Mouse (Mus musculus) hindbrain, embryonic 10.5 days (tissue): ENCODE results near the gene Hoxd4. TPM values are rescaled to one million over a fixed set of nuclear protein-coding genes. Genes with fewer than 3 reads are reported as not detected.

Experiments used
- DNase-seq: peaks from one replicate; pipeline ENCODE4 v3.0.0-alpha.2; 2017; ENCODE audit warnings: low spot score
- H3K27ac ChIP-seq: fragments of 300-500 bp; sonication (generic); 2 replicates; pipeline ENCODE4 v1.5.1; 2016; ENCODE audit warnings: mild to moderate bottlenecking, moderate library complexity
- H3K27me3 ChIP-seq: fragments of 300-500 bp; sonication (generic); 2 replicates; pipeline ENCODE4 v1.6.1; 2016; ENCODE audit warnings: mild to moderate bottlenecking; ENCODE audit not compliant: poor library complexity, insufficient read depth, severe bottlenecking
- H3K36me3 ChIP-seq: fragments of 300-500 bp; sonication (generic); 2 replicates; pipeline ENCODE4 v1.6.1; 2016; ENCODE audit warnings: mild to moderate bottlenecking, moderate library complexity
- H3K4me1 ChIP-seq: fragments of 300-500 bp; sonication (generic); replicated peaks from 2 replicates; pipeline ENCODE4 v1.6.1; 2016; ENCODE audit warnings: mild to moderate bottlenecking
- H3K4me3 ChIP-seq: fragments of 300-500 bp; sonication (generic); 2 replicates; pipeline ENCODE4 v1.5.1; 2016; ENCODE audit warnings: mild to moderate bottlenecking, moderate library complexity
- H3K9me3 ChIP-seq: fragments of 300-500 bp; sonication (generic); 2 replicates; pipeline ENCODE4 v1.6.1; 2016; ENCODE audit warnings: mild to moderate bottlenecking, moderate library complexity
- WGBS: fragments of 180-500 bp; shearing (Covaris S2); methylation state at CpG from one replicate; pipeline ENCODE4 v1.1.7; 2016; 5-methylcytosine and 5-hydroxymethylcytosine counted together
- polyA plus RNA-seq: library from polyadenylated mRNA; unstranded; fragments of >200 nt; fragmentation: Nextera tagmentation; extraction: Ambion mirVana; gene quantifications from 2 replicates; pipeline ENCODE4 v1.2.1, GENCODE M21; 2016

The Hoxd4 gene
- polyA plus RNA-seq, 1 experiment from 2014 or later, result 2.6 TPM

DNA sequence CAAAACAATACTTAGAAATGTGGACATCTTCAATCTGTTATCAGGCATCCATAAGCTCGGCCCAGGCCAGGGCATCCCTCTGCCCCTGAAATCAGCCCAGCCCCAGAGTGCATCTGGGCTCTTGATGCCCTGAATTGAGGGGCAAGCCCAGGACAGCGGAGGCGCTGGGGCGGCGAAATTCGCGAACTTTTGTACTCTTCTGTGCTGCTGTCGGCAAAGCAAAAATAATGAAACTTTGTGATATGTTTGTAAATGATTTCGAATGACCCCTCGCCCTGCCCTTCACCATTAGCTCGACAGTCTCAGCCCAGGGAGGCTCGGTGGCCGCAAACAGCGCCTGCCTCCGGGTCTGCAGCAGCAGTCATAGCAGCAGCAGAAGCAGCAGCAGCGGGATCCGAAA lies 13.4 kb downstream of the Hoxd4 start:
- peak; percentile 56 for DNase-seq
- WGBS, result 2% methylated on average over 17 of the region's 17 CpGs
- Histone ChIP-seq H3K36me3 (no peaks in the 10 kb centered on the region), H3K27me3 (peaks cover 100% of the 10 kb centered on the region), H3K27ac (no peak overlapping the region), H3K4me3 (peak overlapping the region; percentile 3; the same call in 1 of the 2 replicates), H3K4me1 (peaks cover 10% of the 10 kb centered on the region), H3K9me3 (no peaks in the 10 kb centered on the region)

DNA sequence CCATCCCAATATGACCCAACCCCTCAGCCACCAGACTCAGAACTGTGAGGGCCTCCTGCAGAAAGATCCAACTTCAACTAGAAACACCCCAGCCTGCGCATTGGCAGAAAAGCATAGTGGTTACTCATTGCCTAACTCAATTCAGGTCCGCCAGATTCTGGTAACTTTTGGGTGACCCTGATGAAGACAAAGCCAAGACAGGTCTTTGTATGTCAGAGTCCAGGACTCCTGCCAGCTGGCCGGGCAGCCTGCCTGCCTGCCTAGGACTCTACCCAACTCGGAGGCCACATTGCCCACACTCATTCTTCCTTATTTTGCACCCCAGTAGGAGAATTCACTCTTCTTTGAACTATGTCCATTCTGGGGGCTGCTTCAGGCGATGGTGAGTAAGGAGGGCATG lies 14.8 kb downstream of the Hoxd4 start, which contains the start of gene Gm28230:
Gene Gm28230 (plus strand): TSS at position 178 of the 400 bp plus-strand sequence.
- no peaks in the 10 kb centered on the region for H3K9me3 ChIP-seq
- H3K4me1 ChIP-seq, result peaks cover 14% of the 10 kb centered on the region
- H3K27me3 ChIP-seq, result peaks cover 100% of the 10 kb centered on the region
- H3K27ac ChIP-seq, result peak within 1 kb of the TSS; percentile 70
- DNase-seq, result peak; percentile 32
- no peaks in the 10 kb centered on the region for H3K36me3 ChIP-seq
- H3K4me3 ChIP-seq, result peak within 1 kb of the TSS; percentile 49
- 5% methylated on average over 5 of the region's 5 CpGs for WGBS

DNA sequence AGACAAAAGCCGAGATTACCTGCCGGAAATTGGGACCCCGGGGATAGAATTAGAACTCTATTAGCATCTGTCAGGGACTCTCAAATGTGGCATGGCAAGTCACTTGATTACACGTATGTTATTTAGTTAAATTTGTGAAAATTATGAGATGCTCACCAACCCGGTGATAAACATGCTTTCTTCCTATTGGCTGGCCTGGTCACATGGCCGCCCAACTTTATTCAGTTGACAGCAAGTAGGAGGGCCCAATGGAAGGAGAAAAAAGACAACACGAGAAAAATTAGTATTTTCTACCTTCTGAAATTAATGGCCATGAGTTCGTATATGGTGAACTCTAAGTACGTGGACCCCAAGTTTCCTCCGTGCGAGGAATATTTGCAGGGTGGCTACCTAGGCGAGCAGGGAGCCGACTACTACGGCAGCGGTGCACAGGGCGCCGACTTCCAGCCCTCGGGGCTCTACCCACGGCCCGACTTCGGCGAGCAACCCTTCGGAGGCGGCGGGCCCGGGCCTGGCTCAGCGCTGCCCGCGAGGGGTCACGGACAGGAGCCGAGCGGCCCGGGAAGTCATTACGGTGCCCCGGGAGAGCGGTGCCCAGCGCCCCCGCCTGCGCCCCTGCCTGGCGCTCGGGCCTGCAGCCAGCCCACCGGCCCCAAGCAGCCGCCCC lies 15.4 kb downstream of the Hoxd4 start:
- Histone ChIP-seq H3K36me3 (no peaks in the 10 kb centered on the region), H3K27ac (peak overlapping the region; percentile 70), H3K9me3 (no peaks in the 10 kb centered on the region), H3K4me1 (peaks cover 14% of the 10 kb centered on the region), H3K4me3 (peak overlapping the region; percentile 49), H3K27me3 (peaks cover 100% of the 10 kb centered on the region)
- DNase-seq, result peak; percentile 48
- WGBS, result under 1% methylated on average over 43 of the region's 43 CpGs

DNA sequence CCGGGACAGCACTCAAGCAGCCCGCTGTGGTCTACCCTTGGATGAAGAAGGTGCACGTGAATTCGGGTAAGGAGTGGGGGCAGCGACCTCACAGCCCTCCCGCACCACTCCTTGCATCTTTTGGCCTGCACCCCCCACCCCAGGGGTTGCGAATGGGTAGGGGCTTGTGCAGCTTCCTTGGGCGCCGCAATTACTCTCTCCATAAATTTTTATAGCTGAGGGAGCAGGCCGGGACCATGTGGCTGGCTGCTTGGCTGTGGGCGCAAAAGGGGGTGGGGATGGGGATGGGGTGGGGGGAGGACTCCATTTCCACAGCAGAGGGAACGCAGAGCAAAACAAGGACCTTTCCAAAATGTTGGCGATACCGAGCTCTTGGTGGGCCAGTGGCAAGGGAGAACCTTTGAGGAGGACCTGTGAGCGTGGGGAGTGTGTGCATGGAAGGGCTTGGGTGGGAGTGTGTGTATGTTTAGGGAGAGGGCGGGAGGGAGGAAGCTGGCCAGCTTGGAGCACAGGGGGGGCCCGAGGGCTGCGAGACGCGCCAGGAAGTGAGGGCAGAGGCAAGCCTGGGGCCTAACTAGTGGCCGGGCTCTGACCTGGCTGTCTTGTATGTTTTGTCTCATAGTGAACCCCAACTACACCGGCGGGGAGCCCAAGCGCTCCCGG lies 16.0 kb downstream of the Hoxd4 start:
- peak overlapping the region; percentile 49 for H3K4me3 ChIP-seq
- DNase-seq, result peak; percentile 25
- peak overlapping the region; percentile 70 for H3K27ac ChIP-seq
- peaks cover 100% of the 10 kb centered on the region for H3K27me3 ChIP-seq
- no peaks in the 10 kb centered on the region for H3K36me3 ChIP-seq
- WGBS, result under 1% methylated on average over 25 of the region's 25 CpGs
- no peaks in the 10 kb centered on the region for H3K9me3 ChIP-seq
- peaks cover 18% of the 10 kb centered on the region for H3K4me1 ChIP-seq

DNA sequence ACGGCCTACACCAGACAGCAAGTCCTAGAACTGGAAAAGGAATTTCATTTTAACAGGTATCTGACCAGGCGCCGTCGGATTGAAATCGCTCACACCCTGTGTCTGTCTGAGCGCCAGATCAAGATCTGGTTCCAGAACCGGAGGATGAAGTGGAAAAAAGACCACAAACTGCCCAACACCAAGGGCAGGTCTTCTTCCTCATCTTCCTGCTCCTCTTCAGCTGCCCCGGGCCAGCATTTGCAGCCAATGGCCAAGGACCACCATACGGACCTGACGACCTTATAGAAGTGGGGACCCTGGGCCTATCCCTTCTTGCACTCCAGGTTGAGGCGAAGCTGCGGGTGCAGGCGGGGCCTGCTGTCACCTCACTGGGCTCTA lies 16.6 kb downstream of the Hoxd4 start:
- H3K9me3 ChIP-seq, result no peaks in the 10 kb centered on the region
- H3K4me3 ChIP-seq, result peak overlapping the region; percentile 49
- DNase-seq, result peak; percentile 43
- 1% methylated on average over 13 of the region's 13 CpGs for WGBS
- peaks cover 20% of the 10 kb centered on the region for H3K4me1 ChIP-seq
- peaks cover 100% of the 10 kb centered on the region for H3K27me3 ChIP-seq
- no peaks in the 10 kb centered on the region for H3K36me3 ChIP-seq
- H3K27ac ChIP-seq, result peak overlapping the region; percentile 70; the same call in 1 of the 2 replicates

DNA sequence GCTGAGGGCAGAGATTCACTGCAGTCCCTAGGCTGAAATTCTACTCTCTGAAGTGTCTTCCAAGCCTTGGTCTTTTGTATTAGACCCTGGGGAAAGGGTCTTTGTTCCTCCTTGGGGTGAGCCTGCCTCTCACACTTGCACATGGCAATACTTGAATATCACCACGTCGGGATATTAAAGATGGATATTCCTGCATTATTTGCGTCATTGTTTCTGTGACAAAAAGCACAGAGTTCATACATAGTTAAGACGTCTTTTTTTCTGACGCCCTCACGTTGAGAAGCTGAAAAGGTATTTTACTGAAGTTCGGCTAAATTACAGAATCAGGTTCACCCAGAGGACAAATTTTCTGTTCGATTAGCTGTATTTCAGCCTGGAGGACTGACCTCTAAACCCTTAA lies 18.6 kb downstream of the Hoxd4 start:
- Histone ChIP-seq H3K4me3 (no peak overlapping the region), H3K4me1 (peaks cover 20% of the 10 kb centered on the region), H3K27me3 (peaks cover 100% of the 10 kb centered on the region), H3K27ac (no peak overlapping the region), H3K9me3 (no peaks in the 10 kb centered on the region), H3K36me3 (no peaks in the 10 kb centered on the region)
- 4% methylated on average over 8 of the region's 8 CpGs for WGBS
- DNase-seq, result no peak

DNA sequence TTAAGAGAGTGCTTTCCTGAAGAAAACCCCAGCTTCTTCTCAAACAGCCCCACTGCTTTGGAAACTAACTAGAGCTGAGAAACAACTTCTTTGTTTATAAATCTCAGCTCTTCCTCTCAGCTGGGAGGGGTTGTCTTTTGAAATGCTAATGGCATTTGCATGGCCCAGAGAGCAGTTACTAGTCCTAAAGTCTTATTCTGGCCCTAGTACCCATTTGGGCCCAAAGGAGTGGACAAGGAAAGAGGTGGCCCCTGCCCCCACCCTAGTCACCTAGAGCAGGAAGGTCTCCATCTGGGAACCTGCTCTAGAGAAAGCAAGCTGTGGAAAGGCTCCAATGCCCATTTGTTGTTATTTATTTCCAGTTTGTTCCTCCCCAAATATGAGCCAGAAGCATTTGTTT lies 19.3 kb downstream of the Hoxd4 start:
- H3K9me3 ChIP-seq, result no peaks in the 10 kb centered on the region
- peak overlapping the region; percentile 2; the same call in 1 of the 2 replicates for H3K27ac ChIP-seq
- peaks cover 24% of the 10 kb centered on the region for H3K4me1 ChIP-seq
- H3K27me3 ChIP-seq, result peaks cover 100% of the 10 kb centered on the region
- no peak overlapping the region; the same call in 1 of the 2 replicates for H3K4me3 ChIP-seq
- no peaks in the 10 kb centered on the region for H3K36me3 ChIP-seq
- DNase-seq, result peak; percentile 27

DNA sequence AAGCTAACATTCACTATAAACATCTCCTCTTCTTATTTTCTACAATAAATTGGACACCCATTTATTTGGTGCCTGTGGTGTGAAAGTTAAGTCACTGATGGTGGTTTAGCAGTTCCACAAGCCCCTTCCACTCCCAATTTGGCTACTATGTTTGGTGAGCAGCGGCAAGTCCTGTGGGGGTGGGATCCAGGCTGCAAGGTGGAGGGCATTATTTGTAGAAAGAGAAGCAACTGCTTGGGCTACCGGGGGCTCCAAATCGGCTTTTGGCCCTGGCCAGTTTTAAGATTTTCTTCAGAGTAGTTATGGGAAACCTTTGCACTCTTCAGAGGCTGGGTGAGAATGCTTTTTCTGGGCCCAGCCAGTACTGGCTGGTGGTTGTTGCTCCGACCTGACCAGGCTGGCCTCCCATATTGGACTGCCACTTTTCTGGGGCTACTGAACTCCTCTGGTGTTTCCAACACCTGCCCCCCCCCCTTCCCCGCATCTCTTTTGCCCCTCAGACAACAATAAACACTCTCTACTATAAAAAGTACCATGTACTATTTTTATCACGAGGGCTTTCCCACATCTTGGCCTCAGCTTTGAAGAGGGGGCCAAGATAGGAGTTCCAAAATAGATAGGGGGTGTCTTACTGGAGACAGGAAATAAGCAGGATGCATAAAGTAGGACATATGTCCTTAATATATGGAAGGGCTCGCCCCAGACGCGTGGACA lies 20.2 kb downstream of the Hoxd4 start:
- peak; percentile 30 for DNase-seq
- Histone ChIP-seq H3K4me3 (peak overlapping the region; percentile 45), H3K9me3 (no peaks in the 10 kb centered on the region), H3K27me3 (peaks cover 100% of the 10 kb centered on the region), H3K27ac (peak overlapping the region; percentile 76), H3K36me3 (no peaks in the 10 kb centered on the region), H3K4me1 (peaks cover 26% of the 10 kb centered on the region)
- WGBS, result 2% methylated on average over 9 of the region's 9 CpGs

DNA sequence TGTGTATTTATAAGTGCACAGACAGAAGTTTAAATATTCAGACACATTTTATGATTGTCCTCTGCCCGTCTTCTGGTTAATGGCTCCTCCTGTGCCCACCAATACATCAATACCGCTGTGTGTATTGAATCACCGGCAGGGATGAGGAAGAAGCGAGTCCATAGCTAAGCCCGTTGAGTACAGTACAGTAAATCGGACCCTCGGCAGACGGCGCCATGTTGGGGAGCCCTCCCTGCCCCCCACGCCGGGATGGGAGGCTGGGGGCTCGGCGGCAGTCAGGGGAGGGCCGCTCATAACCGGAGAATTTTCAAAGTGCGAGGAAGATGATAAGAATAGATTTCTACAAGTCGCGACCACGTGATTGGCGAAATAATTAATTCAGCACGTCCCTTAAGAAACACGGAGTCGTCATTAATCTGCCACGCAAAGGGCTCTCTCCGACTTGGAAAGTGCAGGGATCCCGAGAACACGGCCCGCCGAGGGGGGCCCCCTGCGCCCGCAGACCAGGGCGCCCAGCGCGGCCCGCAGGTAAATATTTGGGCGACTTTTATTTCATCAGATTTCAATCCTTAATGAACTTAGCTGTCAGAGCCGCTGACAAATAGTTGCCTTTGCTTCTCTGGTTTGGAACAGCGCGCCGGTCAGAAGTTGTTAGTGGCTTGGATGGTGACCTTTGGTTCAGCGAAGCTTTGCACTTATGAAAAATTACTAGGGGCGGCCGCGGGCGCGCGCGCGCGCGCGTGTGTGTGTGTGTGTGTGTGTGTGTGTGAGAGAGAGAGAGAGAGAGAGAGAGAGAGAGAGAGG lies 21.0 kb downstream of the Hoxd4 start:
- peaks cover 100% of the 10 kb centered on the region for H3K27me3 ChIP-seq
- H3K27ac ChIP-seq, result peak overlapping the region; percentile 76
- DNase-seq, result peak; percentile 62
- H3K36me3 ChIP-seq, result no peaks in the 10 kb centered on the region
- H3K9me3 ChIP-seq, result no peaks in the 10 kb centered on the region
- H3K4me1 ChIP-seq, result peaks cover 20% of the 10 kb centered on the region
- H3K4me3 ChIP-seq, result peak overlapping the region; percentile 45
- under 1% methylated on average over 52 of the region's 52 CpGs for WGBS

DNA sequence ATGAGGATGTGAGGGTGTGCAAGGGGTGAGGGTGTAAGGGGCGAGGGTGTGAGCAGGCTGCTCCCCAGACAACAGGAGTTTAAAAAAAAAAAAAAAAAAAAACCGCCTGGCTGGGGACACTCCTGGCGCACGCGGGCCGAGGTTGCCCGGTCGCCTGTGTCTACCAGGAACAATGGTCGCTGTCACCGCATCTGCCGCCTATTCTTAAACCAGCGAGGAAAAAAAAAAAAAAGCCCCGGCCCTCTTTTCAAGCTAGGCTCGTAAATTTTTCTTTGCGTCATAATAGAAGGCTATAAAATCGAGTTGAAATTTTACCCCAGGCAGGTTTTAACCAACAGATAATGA lies 21.6 kb downstream of the Hoxd4 start:
- no peaks in the 10 kb centered on the region for H3K36me3 ChIP-seq
- WGBS, result under 1% methylated on average over 16 of the region's 16 CpGs
- H3K27ac ChIP-seq, result peak overlapping the region; percentile 84
- H3K4me3 ChIP-seq, result peak overlapping the region; percentile 45
- no peak for DNase-seq
- peaks cover 17% of the 10 kb centered on the region for H3K4me1 ChIP-seq
- peaks cover 100% of the 10 kb centered on the region for H3K27me3 ChIP-seq
- H3K9me3 ChIP-seq, result no peaks in the 10 kb centered on the region

DNA sequence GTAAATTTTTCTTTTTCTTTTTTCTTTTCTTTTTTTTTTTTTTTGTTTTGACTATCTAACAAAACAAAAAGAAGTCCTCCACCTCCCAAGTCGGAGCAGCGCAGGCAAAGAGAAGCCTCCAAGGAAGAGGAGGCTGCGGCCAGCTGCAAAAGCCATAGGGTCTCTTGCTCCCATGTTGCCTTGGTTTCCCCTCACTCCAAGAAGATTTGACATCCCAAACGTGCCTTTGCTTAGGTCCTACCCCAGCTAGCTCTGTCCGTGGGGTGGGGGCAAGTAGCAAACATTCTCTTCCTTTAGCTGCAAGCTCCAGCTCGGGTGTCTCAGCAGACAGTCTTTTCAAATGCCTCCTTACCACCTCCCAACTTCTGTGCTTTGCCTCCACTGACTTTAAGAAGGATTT lies 22.0 kb downstream of the Hoxd4 start:
- Histone ChIP-seq H3K9me3 (no peaks in the 10 kb centered on the region), H3K4me1 (peaks cover 17% of the 10 kb centered on the region), H3K27ac (peak overlapping the region; percentile 84), H3K36me3 (no peaks in the 10 kb centered on the region), H3K27me3 (peaks cover 100% of the 10 kb centered on the region), H3K4me3 (peak overlapping the region; percentile 45)
- DNase-seq, result peak; percentile 55
- under 1% methylated on average over 6 of the region's 6 CpGs for WGBS

DNA sequence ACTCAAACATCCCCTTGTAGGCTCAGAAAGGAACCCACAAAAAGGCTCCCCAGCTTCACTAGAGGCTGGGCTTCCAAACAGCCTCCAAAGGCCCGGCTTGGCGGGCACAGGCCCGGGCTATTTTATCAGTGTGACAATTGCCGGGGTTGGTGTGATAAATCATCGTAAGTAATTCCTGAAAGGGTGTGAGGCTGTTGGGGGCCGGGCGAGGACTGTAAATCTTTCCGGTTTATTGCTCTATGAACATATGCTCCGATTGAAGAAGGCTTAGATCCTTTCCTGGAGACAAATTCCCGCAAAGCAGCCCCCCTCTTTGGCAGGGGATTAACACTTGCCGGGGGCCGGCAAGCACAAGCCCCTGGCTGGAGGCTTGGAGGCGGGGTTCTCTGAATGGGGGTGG lies 22.7 kb downstream of the Hoxd4 start:
- Histone ChIP-seq H3K27me3 (peaks cover 100% of the 10 kb centered on the region), H3K4me3 (peak overlapping the region; percentile 45), H3K9me3 (no peaks in the 10 kb centered on the region), H3K27ac (peak overlapping the region; percentile 84), H3K36me3 (no peaks in the 10 kb centered on the region), H3K4me1 (peaks cover 17% of the 10 kb centered on the region)
- peak; percentile 51 for DNase-seq
- WGBS, result under 1% methylated on average over 13 of the region's 13 CpGs
